Mouse (Mus musculus) ES-E14 (cell line): ENCODE results near the gene Odf3. TPM values are rescaled to one million over a fixed set of nuclear protein-coding genes. Genes with fewer than 3 reads are reported as not detected.
A peak's percentile ranks its signal among the peaks of the same experiment; 100 is the strongest.
"Not testable (repeated sequence)": the region's sequence is repeated elsewhere in the genome, so short reads cannot be mapped to it uniquely, and the experiment has no call there.

Experiments
- DNase-seq: peaks from one replicate; pipeline ENCODE4 v3.0.0-alpha.2; 2013; ENCODE audit warnings: low read depth, low spot score
- H3K27ac ChIP-seq: 2 replicates; pipeline ENCODE4 v1.5.1; 2012; ENCODE audit warnings: low read depth, mild to moderate bottlenecking, low read length, moderate library complexity, mixed read lengths; ENCODE audit not compliant: poor library complexity, insufficient read depth, severe bottlenecking
- H3K36me3 ChIP-seq: 2 replicates; pipeline ENCODE4 v1.6.1; 2012; ENCODE audit warnings: mild to moderate bottlenecking, low read length, moderate library complexity, mixed read lengths; ENCODE audit not compliant: control insufficient read depth, poor library complexity, insufficient read depth, severe bottlenecking
- H3K4me1 ChIP-seq, 2 experiments: fragments of 150-350 bp in 1 of 2; sonication (generic) in 1 of 2; 2 replicates each; pipeline ENCODE4 v1.6.1; 2012; ENCODE audit warnings: low read length in 2 of 2, mild to moderate bottlenecking in 1 of 2, mixed read lengths in 1 of 2; ENCODE audit not compliant: control insufficient read depth in 2 of 2, insufficient read depth in 2 of 2, poor library complexity in 1 of 2
- H3K4me3 ChIP-seq, 2 experiments: fragments of 150-350 bp in 1 of 2; sonication (generic) in 1 of 2; 2 replicates each; pipeline ENCODE4 v1.5.1; 2012; ENCODE audit warnings: low read length in 2 of 2, low read depth in 1 of 2, mild to moderate bottlenecking in 1 of 2, mixed read lengths in 1 of 2; ENCODE audit not compliant: insufficient read depth in 1 of 2, poor library complexity in 1 of 2, severe bottlenecking in 1 of 2
- H3K9ac ChIP-seq: 2 replicates; pipeline ENCODE4 v1.6.1; 2012; ENCODE audit warnings: low read depth, mild to moderate bottlenecking, low read length, mixed read lengths; ENCODE audit not compliant: poor library complexity, insufficient read depth, severe bottlenecking
- H3K9me3 ChIP-seq: fragments of 150-350 bp; sonication (generic); 2 replicates; pipeline ENCODE4 v1.6.1; 2012; ENCODE audit warnings: low read depth, mild to moderate bottlenecking, low read length; ENCODE audit not compliant: control insufficient read depth, insufficient read depth
- CHD2 ChIP-seq: IDR thresholded peaks from 2 replicates; pipeline ENCODE4 v1.6.1; 2014; ENCODE audit warnings: mild to moderate bottlenecking, low read depth, low read length, inconsistent platforms
- HCFC1 ChIP-seq: IDR thresholded peaks from 2 replicates; pipeline ENCODE4 v1.6.1; 2012; ENCODE audit warnings: low read length, inconsistent platforms, borderline replicate concordance; ENCODE audit not compliant: insufficient read depth
- MAFK ChIP-seq: IDR thresholded peaks from 2 replicates; pipeline ENCODE4 v1.6.1; 2014; ENCODE audit warnings: mild to moderate bottlenecking, low read depth, low read length, inconsistent platforms; ENCODE audit not compliant: insufficient read depth
- ZC3H11A ChIP-seq: IDR thresholded peaks from 2 replicates; pipeline ENCODE4 v1.6.1; 2012; ENCODE audit warnings: low read depth, mild to moderate bottlenecking, inconsistent platforms, low read length, borderline replicate concordance
- ZNF384 ChIP-seq: IDR thresholded peaks from 2 replicates; pipeline ENCODE4 v1.6.1; 2012; ENCODE audit warnings: low read depth, low read length, inconsistent platforms
- in situ Hi-C, 2 experiments: fragments of 600-800 bp; cut with MboI; formaldehyde crosslinking; loops; one replicate each; pipeline ENCODE4 v1.15.1; 2025; ENCODE audit warnings: low sequenced_read_pairs in 2 of 2, inconsistent platforms in 1 of 2; ENCODE audit not compliant: unreplicated experiment in 2 of 2
- total RNA-seq: library from RNA; depleted of rRNA; stranded (reverse); fragments of 300-350 nt; gene quantifications from 2 replicates; pipeline ENCODE4 v1.2.3, GENCODE M21; 2012

The Odf3 gene
- total RNA-seq, 1 experiment, result not detected

DNA sequence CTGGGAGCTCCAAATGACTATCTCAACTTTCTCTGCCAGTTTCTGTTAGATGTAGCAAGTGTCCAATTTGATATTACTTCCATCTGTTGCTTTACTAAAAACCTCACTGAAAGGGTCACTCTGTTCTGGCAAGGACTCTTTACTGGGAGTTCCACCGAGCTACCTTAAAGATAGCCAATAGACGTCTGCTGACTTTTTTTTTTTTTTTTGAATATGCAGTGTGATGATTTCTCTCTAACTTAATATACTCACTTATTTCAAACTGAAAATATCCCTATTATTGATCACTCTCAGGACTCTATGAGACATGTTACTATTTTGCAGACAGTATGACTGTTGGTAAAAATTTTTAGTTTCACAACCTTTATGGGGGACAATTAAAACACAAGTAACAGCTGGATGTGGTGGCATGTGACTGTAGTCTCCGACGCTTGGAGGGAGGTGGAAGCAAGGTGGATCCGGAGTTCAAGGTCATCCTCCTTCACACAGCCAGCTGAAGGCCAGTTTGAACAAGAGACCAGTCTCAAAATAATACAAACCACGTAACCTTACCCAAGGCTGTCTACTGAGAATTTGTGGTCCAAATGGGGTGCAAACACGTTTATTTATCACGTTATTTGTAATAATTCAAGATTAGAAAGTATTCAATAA lies 33.4 kb downstream of the Odf3 start:
- Histone ChIP-seq H3K9ac (peak overlapping the region; percentile 71), H3K36me3 (peaks cover 21% of the 10 kb centered on the region), H3K4me1 (0 out of 4 replicates have a peak, but pooled peaks cover 0 to 3% of the 10 kb centered on the region in 2 experiments), H3K27ac (no peak overlapping the region; the same call in 1 of the 2 replicates), H3K9me3 (no peaks in the 10 kb centered on the region), H3K4me3 (peak overlapping the region; percentile 83 to 95)
- in situ Hi-C loops, result no loop called here
- TF ChIP-seq CHD2, result no peak
- 0 out of 2 replicates have a peak, but pooled peaks have one; percentile 33 for TF ChIP-seq ZNF384
- TF ChIP-seq MAFK, result no peak
- no peak for DNase-seq

DNA sequence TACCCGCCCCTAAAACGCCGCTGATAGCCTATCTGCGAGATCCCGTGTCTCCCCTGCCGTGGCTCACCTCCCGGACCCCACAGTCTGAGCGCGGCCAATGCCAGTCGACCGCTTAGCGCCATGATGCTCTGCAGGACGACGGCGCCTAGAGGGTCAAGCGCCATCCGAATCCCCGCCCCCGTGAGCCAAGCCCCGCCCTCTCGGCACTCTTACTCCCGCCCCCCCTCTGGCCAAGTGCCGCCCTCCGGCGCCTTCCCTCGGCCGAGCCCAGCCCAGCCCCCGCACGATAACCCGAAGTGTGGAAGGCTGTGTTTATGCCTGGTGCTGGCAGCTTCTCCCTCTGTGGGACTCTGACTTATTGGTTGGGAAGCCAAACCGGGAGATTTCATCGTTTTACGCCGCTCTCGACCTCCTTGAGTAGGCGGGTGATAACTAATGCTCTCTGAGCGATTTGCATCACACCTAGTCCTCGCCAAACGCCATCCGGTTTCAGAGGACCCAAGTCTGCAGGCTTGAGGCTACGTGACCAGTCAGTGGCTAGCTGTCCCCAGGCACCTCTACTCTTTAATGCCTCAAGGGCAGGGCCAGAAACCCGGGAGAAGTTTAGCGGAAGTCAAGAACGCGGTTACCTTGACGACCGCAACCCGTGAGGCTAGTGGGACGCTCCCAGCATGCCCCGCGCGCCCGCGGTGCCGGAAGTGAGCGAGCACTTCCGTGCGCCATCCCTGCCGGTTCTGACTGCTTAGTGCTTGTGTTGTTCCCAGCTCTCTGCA lies 34.3 kb downstream of the Odf3 start, which contains the start of the genes Psmd13 and Sirt3:
Gene Psmd13 (plus strand): TSS at position 273 of the 773 bp plus-strand sequence.
Gene Sirt3 (minus strand): TSS at position 614 of the 773 bp plus-strand sequence.
- TF ChIP-seq MAFK (no peak), CHD2 (no peak), ZC3H11A (no peak), HCFC1 (peak; percentile 55; the same call in 1 of the 2 replicates), ZNF384 (no peak)
- Histone ChIP-seq H3K27ac (peak within 1 kb of the TSS; percentile 78), H3K9ac (peak within 1 kb of the TSS; percentile 89), H3K9me3 (no peaks in the 10 kb centered on the region), H3K36me3 (peaks cover 14% of the 10 kb centered on the region), H3K4me3 (peak within 1 kb of the TSS; percentile 83 to 95), H3K4me1 (0 out of 4 replicates have a peak, but pooled peaks cover 0 to 3% of the 10 kb centered on the region in 2 experiments)
- in situ Hi-C loops, result no loop called here
- DNase-seq, result peak; percentile 91

- Histone ChIP-seq H3K9ac (peak overlapping the region; percentile 89), H3K9me3 (no peaks in the 10 kb centered on the region), H3K4me3 (peak overlapping the region; percentile 83 to 95), H3K4me1 (0 out of 4 replicates have a peak, but pooled peaks cover 0 to 3% of the 10 kb centered on the region in 2 experiments), H3K36me3 (peaks cover 18% of the 10 kb centered on the region), H3K27ac (0 out of 2 replicates have a peak overlapping the region, but pooled peaks have one; percentile 45)
- in situ Hi-C loops, result no loop called here
- no peak for TF ChIP-seq ZNF384
- TF ChIP-seq HCFC1, result peak; percentile 4; the same call in 1 of the 2 replicates
- TF ChIP-seq ZC3H11A, result no peak
- DNase-seq, result no peak
Observed at GRCm38 (mm10) chr7:140882469-140882803, 34.8 kb downstream of the Odf3 start.

DNA sequence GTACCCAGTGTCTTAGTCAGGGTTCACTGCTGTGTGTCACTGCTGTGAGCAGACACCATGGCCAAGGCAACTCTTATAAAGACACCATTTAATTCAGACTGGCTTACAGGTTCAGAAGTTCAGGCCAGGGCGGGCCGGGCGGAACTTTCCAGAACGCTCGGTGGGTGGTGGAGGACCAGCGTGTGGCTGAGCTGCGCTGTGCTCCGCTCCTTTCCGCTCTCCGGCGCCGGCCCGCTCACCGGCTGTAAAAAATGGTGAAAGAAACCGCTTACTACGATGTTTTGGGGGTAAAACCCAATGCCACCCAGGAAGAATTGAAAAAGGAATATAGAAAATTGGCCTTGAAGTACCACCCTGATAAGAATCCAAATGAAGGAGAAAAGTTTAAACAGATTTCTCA lies 43.0 kb downstream of the Odf3 start:
- H3K4me3 ChIP-seq, H3K27ac ChIP-seq, H3K9me3 ChIP-seq, DNase-seq, H3K4me1 ChIP-seq: not testable (repeated sequence)
- in situ Hi-C loops, result loop anchor here in 1 of 2 experiments (10.0 kb wide), 1 partner anchor 46 kb away; the partner anchor contains the start of genes Odf3 and Scgb1c1
- H3K9ac ChIP-seq, result 0 out of 2 replicates have a peak overlapping the region, but pooled peaks have one; percentile 27
- H3K36me3 ChIP-seq, result peaks cover 44% of the 10 kb centered on the region
